Mouse (Mus musculus) cerebellum, adult 2 months (tissue): ENCODE measurements around the gene Immp2l.

Source experiments
- CTCF ChIP-seq: fragments of 200-500 bp; IDR thresholded peaks from 2 replicates; pipeline ENCODE4 v1.5.1; 2011; ENCODE audit warnings: low read depth, mild to moderate bottlenecking, control low read depth, low read length, moderate library complexity, borderline replicate concordance; ENCODE audit not compliant: insufficient read depth
- POLR2A ChIP-seq: fragments of 200-500 bp; IDR thresholded peaks from 2 replicates; pipeline ENCODE4 v1.6.1; 2011; ENCODE audit warnings: low read length, control low read depth, borderline replicate concordance; ENCODE audit not compliant: insufficient read depth

GRCm38 (mm10) chr12:41089931-41090366 lies 66.1 kb downstream of the Immp2l start:
- TF ChIP-seq CTCF = no peak
- TF ChIP-seq POLR2A = no peak
